Mouse (Mus musculus): Measurements from ENCODE around the gene Cfap58.

Cfap58 gene

DNA sequence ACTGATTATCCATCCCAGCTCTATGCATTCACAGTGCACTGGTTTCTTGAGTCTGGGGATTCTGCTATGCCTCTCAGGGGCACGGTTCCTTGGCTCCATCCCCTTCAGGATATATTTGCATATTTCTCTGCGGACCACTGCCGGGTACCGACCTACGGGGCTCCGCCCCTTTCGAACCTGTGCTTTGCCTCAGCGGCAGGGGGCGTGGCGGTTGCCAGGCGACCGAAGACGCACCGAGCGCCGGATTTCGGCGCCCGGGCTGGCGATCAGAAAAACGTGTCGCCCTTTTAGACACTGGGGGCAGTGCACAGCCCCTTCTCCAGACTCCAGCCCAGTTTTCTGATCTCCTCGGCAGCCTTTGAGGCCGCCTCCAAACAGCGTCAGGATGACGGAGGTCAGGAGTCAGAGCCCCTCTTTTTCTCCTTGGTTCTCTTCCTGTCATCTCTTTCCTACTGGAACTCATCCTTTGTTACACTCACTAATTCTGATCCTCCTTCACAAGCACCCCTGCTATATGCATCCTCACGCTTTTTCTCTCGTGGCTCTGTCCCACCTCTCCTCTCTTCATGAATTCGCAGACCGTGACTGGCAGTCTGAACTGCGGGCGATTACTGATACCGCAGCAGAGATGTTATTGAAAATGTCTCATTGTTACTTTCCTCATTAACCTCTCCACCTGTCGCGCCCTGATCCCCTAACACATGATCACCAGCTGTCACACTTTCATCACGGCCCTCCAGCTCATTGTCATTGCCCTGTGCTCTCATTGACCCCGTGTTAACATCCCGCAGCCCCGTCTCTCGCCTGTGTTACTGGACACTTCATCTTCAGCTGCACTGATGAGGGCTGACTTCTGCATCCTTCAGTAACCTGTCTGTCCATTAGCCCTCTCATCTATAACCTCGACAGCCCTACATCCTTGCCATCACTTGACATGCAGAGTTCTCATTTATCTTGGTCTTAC lies at the start of gene Cfap58:
Cfap58 (plus strand) TSS at position 233 of the 964 bp plus-strand sequence.
- DNase-seq (ENCODE audit: low read depth), result peak; percentile 53

DNA sequence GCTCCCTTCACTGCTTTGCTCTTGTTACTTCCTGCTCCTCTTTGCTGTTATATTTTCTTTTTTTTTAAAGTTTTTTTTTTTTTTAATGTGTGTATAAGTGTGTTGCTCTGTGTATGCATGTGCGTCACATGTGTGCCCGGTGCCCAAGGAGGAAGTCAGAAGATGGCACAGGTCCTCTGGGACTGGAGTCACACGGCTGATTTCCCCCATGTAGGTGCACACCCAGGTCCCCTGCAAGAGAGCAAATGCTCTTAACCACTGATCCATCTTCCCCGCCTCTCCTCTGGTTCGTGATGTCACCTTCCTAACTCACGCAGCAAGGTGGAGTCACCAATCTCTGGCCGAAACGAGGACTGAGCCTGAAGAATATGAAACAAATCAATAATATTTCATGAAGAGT lies 49.4 kb upstream of the Cfap58 start:
- DNase-seq (ENCODE audit: low read depth), result no peak

DNA sequence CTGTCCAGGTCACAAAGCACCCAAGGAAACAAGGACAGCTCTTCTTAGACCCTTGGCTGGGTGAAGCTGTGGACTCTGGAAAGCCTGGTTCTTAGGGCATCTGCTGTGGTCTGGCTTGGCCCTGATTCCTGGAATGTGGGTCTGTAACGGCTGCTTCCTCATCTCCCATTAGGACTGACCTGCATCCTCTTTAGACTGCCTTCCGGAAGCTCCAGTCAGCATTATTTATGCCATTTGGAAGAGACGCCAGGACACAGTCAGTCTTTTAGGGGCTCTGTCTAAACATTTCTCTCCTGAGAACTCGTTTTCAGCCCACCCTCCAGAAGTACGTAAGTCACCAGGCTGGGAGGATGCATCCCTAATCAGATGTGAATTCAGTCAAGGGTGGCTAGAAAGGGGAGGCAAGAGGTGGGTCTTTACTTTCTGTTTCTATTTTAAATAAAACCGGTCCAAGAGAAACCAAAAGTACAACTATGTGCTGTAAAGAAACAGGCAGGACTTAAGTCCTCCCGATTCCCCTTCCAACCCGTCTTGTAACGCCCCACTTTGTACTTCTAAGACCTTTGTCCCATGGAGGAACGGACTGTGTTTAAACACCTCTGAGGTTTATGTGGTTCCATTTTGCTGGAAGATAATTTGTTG lies 46.9 kb upstream of the Cfap58 start:
- DNase-seq (ENCODE audit: low read depth), result peak; percentile 73

DNA sequence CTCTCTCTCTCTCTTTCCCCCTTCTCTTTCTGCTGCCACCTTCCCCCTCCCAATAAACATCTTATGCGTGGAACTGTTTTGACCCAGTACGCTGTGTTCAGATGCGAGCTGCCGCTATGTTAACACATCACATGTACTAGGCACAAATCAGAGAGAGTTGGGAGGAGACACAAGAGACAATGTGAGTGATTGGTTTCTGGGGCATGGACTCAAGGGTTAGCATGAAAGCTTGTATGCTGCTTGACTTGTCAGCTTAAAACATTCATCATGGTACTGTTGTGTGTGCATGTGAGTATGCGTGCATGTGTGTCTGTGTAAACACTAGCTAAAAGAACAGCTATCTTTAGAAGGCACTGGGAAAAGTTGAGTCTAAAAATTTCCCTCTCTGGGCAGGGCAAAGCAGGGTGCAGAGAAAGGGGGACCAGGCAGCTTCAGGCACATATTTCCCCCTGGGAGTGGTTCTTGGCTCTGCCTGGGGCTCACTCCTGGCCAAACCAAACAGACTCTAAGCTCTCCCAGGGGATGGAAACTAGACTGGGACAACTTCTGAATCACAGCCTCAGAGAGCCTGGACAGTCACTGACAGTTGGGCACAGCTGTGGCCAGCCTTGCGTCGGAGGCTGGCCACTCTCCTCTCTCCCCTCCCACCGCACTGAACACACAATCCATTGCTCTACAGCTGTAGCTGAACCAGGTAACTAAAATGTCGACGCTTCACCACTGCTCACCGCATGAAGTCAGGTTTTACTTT lies 45.7 kb upstream of the Cfap58 start:
- peak; percentile 64 for DNase-seq (ENCODE audit: low read depth)

DNA sequence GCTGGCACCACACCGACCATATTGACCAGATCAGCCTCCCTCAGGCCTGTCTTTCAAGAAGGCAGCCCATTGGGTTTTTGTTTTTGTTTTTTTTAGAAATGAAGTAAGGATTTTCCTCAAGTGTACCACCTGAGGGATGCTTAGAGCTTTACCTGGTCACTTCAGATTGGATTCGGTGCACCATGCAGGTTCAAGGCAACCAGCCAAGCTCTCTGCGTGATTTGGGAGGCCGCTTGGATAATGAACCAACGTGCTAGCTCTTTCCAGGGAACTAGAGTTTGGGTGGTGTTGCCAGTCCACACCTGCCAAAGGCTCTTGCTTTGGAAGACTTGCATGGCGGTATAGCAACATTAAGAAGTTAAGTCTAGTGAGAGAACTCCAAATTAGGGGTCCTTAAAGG lies 44.4 kb upstream of the Cfap58 start:
- no peak for DNase-seq (ENCODE audit: low read depth)

DNA sequence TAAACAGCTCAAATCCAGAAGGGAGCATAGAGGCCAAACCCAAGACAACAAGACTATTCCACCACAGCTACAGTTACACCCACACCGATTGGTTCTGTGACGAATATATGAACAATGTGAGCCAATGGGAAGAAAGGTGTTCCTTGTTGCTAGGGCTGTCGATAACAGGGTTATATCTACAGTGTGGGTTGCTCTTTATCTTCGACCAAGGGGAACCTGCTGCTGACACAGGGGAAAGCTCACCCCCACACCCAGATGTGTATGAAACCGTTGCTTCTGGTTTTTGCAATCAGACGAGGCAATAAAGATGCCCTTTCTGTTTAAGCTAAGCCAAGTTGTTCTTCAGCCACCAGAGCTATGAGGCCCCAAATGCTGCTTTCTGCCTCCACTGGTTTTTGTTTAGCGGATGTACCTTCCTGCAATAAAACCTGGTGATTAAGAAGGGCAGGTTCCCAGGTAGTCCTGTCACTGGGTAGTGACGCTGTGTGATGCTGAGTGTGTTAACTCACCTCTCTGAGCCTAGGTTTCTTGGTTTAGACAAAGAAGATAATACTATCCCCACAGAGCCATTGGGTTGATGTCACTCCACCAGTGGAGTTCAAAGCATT lies 38.9 kb upstream of the Cfap58 start:
- no peak for DNase-seq (ENCODE audit: low read depth)

DNA sequence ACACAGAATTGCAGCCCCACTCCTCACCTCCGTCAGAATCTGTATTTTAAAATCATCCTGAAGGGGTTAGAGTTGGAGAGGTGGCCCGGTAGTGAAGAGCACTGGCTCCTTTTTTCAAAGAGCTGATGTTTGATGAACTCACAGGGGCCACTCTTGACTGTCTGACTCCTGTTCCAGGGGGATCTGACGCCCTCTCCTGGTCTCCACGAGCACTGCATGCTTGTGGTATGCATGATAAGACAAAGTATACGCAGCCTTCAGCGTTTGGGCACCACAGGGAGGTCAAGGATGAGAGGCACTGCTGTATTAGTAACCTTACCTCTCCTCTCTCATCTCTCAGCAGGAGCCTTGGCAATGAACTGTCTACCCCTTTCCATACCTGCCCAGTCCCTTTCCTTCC lies 37.5 kb upstream of the Cfap58 start:
- no peak for DNase-seq (ENCODE audit: low read depth)

DNA sequence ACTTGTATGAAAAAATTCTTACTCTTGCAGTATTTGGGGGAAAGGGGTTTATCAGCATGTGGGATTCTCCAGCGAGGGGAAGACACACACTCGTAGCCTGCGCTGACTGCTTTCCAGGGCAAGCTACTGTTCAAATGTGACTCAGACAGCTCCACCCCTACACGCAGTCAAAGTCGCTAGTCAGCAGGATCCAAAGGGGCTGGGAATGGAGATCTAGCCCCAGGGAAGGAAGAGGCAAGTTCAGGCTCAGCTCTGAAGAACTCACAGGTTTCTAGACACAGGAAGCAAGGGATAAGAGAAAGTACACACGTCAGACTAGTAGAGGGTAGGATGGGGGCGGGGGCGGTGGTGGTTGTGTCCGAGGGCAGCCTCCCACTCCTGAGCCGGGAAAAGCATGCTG lies 36.9 kb upstream of the Cfap58 start:
- no peak for DNase-seq (ENCODE audit: low read depth)

DNA sequence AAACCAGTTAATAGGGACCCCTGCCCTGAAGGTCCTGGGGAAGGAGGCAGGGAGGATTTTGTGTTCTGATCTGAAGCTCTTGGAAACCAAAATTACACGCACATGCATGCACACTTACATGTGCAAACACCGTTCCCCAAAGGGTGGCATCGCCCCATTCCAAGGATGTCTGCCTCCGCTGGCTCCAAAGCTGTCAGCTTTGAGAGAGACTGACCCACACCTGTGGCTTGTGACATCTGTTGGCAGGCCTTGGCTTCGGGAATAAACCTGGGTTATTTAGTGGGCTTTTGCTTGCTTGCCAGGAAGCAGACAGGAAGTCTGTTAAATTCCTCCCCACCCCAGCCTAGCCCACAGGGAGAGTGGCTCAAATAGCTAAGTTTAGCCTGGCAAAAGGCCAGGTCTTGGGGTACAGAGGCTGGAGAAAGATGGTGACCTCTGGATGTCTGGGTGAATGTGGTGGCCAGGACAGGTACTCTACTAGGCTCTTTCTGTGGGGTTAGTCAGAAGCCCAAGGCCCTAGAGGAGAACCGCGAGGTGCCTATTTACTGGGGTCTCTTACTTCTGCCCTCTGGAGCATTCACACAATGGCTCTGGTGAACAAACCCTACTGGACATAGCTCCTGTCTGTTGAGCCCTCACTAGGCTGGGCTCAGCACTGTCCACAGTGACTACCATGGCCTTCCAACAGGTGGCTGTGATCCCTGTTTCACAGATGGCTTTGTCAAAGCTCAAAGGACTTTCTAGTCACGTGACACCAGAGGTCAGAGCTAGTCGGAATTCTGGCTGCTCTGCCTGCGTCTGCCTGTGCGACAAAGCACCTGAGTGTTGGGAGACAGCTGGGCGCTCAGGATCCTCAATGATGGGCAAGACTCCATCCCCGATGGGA lies 34.9 kb upstream of the Cfap58 start:
- peak; percentile 71 for DNase-seq (ENCODE audit: low read depth)

DNA sequence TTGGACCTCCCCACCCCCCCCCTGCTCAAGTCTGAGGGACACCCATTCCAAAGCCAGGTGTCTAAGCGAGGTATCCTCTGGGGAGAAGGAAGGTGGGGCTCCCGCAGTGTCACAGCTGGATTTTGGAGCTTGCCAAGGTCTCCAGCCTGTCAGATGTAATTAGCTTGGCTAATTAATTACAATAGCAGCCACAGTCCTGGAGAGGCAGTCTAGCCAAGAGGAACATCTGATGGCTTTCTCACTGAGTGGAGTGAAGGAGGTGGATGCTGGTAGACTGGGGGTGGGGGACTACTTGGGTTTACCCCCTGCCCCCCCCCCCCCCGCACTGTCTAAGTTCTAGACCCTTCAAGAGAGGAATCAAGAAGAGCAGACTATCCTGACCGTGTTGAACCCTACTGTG lies 33.8 kb upstream of the Cfap58 start:
- no peak for DNase-seq (ENCODE audit: low read depth)

DNA sequence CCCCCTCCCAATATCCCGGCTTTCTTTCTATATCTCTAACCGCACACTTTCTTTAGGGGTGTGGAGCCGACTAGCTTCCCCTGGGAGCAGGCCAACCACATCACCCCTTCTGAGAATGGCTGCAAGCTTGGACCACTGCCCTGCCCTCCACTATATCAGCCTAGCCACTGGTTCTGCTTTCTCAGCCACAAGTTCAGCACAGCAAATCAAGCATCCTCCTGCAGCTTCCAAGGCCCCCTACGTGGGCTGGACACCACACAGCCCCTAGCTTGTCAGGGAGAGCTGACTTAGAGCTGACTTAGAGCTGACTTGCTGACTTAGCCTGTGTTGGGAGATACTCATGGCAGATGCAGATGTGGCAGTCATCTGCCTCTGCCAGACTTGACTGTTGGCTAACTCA lies 32.4 kb upstream of the Cfap58 start:
- no peak for DNase-seq (ENCODE audit: low read depth)

DNA sequence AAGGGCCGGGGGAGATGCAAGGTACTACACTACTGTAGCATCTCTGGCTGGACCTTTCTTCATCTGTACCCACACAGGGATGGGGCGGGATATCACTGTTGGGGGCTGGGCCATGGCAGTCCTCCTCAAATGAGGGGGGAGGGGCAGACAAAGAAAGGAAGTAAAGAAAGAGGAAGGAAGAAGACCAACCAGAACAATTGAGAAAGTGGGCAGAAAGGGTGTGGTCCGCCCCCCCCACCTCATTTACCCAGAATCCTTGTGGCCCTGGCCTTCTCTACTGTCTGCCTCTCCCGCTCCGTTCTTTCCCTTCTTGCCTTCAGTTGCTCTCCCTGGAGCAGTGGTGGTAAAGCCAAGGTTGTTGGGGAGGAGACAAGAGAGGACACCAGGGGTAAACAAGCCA lies 31.9 kb upstream of the Cfap58 start:
- DNase-seq (ENCODE audit: low read depth), result no peak

DNA sequence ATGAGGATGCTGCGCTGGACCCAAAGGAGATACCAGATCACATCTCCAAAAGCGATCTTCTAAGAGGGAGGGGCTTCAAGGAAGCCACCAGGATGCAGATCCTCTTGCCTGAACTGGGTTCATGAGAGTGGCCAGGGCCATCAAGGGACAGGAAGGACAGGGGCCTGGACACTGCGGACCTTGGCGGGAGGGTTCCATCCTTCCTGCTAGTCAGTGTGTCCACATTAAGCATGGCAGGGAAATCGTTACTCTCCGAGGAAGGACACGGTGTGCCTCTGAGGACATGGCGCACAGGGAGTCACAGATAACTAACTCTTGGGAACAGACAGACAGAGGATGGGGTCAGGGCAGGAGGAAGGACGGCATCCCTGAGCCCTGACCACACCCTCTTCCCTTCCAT lies 29.9 kb upstream of the Cfap58 start:
- DNase-seq (ENCODE audit: low read depth), result no peak

DNA sequence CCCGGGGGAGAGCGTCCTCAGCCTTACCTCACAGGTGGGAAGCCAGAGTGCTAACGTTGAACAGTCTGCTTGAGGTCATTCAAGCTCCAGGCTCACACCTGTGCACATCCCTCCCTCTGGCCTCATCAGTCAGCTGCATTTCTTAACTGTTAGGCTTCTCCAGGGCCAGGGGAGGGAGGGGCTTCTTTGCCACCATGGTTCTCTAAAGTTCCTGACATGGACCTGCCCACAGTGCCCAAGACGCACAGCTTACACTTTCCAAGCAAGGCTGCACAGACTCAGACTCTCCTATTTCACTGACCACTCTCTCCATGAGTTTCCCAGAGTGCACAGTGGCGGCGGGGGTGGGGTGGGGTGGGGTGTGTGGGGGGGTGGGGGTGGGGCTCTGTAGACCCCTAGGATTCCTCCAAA lies 28.5 kb upstream of the Cfap58 start:
- DNase-seq (ENCODE audit: low read depth), result no peak

DNA sequence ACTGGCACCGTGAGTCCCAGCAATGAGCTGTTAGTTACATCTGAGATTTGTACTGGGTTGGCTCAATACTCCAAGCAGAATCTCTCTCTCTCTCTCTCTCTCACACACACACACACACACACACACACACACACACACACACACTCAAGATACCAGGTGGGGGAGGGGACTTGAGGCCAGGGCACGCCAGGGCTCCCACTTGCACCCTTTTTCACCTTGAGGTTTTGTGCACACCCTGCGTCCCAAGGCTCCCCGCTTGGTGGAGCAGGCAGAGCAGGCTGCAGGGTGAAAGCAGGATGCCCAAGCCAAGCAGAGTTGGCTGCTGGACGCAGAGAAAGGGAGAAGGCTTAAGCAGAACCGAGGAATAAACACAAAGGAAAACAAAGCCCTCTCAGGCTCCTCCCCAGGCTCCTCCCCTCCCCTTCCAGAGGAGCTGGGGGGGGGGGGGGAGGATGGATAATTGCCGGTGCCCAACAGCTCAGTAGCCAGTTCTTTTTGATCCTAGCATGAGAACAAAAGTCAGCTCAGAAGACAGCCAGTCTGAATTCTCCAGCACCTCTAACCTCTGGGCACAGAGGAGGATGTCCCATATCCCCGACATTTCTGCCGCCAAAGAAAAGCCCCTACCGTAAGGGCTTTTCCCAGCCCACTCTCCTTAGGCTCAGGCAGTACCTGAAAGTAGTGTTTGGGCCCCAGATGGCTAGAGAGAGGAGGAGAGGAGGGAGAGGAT lies 27.9 kb upstream of the Cfap58 start:
- peak; percentile 56 for DNase-seq (ENCODE audit: low read depth)

DNA sequence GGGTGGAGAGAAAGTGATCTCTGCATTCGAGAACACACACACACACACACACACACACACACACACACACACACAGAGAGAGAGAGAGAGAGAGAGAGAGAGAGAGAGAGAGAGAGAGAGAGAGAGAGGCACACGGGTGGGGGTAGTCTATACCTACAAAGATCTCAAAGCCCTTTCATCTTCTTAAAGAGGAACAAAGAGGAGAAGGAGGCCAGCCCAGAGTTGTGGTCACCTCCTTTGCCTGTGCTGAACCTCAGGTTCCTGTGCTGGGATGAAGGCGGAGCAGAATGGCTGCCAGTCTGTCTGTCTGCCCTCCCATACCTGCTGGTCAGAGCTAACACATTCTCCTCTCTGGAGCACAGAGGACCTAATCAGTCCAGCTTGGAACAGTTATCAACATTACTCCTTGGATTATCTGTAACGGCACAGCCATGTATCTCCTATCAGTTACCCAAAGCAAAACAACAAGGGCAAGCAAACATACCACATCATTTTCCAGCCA lies 27.3 kb upstream of the Cfap58 start:
- DNase-seq (ENCODE audit: low read depth), result no peak

DNA sequence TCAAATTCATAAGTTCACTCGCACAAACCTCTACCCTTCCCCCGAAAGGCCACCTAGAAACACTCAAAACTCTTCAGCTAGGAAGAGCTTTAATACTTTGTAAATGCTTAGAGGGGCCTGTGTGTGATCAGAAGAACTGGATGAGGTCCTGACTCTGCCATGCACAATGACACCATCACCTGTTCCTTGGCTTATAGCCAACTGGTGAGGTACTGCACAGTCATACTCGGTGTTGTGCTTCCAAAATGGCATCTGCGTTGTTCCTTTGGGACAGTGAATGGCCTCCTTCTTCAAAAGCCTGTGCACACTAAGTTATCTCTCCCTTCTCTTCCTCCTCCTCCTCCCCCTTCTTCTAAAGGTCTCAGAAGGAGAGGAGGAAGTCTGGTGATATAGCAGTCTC lies 26.7 kb upstream of the Cfap58 start:
- no peak for DNase-seq (ENCODE audit: low read depth)

DNA sequence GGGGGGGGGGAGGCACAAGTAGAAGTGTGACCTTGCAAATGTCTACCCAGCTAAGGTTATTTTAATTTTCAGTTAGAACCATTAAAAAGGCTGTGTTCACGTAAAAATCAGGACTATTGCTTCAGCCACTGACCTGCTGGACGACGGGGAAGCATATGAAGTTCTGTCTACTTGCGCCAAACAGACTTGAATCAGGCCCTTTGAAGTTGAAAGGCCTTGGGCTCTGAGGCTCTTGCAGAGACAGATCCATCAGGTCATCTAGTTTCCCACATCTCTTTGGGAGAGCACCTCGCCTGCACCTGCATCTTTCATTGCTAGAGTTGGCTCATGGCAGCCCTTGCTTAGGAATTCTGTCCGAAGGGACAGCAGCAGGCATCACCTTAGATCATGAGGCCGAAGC lies 24.1 kb upstream of the Cfap58 start:
- DNase-seq (ENCODE audit: low read depth), result no peak

DNA sequence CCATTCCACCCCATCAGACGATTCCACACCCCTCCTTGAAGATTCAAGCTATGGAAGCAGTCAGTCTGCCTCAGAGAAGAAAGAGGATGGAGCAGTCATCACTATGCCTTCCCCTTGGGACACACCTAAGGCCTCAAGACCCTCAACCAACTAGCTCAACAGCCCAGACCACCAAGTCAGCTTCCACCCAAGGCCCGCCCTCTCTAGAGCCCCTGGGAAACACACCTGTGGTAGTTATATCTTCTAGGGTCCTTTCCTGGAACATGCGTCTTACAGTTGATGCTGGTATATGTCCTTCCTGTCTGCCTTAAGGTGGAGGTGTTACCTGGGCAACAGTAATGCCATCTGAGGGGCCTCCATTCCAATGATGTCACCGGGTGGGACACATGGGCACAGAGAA lies 23.3 kb upstream of the Cfap58 start:
- no peak for DNase-seq (ENCODE audit: low read depth)

DNA sequence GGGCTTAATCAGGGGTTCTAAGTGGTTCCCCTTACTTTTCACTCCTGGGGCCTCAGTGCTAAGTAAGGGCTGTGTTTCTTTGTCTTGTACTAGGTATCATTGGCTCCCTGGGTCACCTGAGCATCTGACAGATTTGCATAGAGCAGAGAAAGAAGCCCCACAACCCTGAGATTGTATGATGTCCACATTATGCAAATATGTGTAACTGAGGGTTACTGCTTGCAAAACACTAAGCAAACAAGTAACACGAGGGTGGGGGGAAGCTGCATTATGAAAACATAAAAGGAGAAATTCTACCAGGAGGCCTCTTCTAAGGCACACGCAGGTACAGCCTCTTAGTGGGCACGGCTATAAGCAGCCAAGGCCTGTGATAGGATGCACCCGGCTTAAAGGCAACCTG lies 22.2 kb upstream of the Cfap58 start:
- no peak for DNase-seq (ENCODE audit: low read depth)

Measured in NIH3T3 (cell line).